Mouse (Mus musculus): Measurements from ENCODE around the gene Nat14. TPM values are rescaled to one million over a fixed set of nuclear protein-coding genes. Genes with fewer than 3 reads are reported as not detected.
A peak's percentile ranks its signal among the peaks of the same experiment; 100 is the strongest.

The Nat14 gene
- total RNA-seq, 2 experiments from 2014 or later, result 3.2 to 4.6 TPM

DNA sequence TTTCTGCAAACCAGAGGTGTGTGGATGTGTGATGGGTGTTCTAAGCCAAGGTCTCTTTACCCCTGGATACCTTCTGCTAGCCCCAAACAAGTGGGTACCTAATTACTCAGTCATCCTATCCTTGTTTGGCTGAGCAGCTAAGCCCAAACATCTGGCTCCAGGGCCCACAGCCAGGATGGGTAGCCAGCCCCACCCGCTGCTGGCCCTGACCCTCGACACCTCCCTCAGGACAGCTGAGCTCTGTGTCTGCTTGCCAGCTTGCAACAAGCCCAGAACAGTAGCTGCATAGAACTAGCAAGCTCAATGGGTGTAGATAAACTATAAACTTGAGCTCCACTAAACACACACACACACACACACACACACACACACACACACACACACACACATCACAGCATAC lies 26.0 kb downstream of the Nat14 start:
- DNase-seq (ENCODE audit: low spot score), result peak; percentile 86

DNA sequence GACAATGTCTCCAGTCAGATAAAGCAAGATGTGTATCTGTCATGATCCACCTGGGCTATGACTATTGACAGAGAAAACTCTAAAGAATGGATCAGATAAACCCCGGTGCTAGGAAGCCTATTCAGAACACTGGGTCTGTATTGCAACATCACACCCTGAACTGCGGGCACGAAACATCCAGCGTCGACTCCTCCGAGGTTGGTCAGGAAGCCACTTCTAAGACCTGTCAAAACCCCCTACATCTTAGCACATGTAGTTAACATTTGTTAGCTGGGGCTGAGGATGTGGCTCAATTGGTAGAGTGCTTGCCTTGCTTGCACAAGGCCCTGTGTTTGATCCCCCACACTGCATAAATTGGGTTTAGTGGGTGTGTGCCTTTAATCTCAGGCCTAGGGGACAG lies 26.6 kb downstream of the Nat14 start:
- DNase-seq (ENCODE audit: low spot score), result no peak

DNA sequence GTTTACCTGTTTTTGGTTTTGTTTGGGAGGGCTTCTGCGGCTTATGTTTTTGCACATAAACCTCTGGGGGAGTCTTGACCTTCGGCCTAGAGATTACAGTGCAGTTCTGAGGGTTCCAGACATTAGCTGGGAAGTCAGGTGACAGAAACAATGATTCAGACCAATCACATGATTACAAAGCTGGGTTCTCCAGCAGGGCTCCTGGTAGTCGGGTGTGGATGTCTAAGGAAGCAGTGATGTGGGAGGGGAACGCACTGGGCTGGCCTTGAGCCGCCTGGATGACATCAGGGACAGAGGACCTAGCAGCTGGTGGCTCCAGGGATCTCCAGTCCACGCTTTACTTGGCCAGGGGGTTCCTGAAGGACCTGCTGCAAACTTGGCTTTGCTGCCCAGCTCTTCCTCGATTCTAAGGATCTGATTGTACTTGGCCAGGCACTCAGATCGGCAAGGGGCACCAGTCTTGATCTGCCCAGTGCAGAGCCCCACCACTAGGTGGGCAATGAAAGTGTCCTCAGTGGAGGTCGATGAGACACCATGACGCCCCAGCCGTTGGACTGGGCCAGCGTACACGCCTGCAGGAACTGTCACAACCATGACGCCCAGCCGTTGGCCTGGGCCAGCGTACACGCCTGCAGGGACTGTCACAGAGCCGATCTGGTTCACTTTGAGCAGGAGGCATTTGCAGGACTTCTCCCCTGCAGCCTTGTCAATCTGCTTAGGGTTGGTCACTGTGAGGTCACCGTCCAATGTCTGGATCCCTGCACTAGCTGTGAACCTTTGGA lies 28.9 kb downstream of the Nat14 start:
- no peak for DNase-seq (ENCODE audit: low spot score)

DNA sequence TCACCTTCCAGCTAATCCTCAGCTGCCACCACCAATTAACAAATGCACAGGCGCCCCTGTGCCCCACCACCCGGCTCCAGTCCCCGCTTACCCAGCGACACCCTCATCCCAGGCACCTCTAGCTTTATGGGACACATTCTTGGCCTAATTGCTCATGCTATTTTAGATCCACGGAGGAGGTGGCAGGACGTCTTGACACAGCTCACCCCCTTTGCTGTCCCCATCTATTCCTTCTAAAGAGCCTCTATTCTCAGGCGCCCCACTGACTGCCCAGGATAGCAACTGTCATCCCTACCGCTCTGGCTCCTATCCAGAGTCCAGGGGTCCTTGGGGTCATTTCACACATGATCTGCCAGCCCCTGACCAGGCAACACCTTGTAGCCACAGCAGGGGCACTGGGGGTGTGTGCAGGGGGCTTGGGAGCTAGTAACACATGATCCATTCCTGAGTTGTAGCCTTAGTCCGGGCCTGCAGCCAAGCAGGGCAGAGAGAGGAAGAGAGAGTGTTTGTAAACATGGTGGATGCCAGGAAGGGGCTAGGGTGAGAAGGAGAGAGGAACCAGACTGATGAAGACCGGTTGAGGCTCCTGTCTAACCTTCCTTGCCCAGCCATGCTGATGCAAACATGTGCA lies 32.1 kb downstream of the Nat14 start:
- peak; percentile 48 for DNase-seq (ENCODE audit: low spot score)

DNA sequence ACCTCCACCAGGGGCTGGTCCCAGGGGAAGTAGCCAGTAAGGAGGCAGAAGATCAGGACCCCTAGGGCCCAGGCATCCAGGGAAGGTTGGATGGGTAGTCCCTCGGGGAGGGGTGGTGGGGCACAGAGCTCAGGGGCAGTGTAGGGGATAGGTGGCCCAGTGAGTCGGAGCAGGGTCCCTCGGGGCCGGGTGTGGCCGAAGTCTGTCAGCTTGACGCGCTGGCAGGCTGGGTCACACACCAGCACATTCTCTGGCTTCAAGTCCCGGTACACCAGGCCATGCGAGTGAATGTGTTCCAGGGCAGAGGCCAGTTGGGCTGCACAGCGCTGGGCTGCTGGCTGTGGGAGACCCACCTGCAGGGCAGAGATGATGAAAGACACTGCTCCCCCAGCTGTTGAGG lies 35.5 kb downstream of the Nat14 start:
- no peak for DNase-seq (ENCODE audit: low spot score)

DNA sequence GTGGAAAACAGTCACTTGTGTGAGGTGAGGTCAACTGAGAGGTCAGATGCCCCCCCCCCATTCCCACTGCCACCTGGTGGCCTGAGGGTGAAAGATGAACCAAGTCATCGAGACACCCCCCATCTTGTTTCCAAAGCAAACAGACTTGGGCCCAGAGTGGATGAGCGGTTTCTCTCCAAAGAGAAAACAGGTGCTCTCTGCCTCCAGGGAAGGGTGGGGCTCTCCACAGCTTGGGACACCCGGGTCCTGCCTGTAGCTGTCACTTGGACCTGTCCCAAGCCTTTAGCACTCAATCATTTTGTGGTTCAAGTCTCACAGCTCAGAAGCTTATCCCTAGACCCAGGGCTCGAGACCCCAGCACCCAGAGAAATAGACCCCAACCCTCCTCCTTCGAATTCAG lies 41.7 kb downstream of the Nat14 start:
- DNase-seq (ENCODE audit: low spot score), result peak; percentile 34

DNA sequence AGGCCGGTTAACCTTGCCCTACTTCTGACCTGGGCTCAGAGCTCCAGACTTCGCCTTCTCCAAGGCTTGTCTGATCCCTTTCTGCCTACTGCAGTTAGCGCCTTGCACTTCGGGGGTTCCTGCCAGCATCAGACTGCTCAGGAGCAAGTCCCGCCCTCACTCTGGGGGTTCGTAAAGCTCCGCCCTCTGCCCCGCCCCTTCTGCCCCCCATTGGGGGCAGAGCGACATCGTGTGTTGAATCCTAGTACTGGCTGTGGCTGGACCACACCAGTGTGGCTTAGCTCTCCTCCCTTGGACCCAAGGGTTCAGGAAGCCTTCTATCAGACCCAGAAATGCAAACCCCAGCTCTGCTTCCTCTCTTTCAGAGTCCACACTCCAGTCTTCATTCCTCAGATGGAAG lies 42.4 kb downstream of the Nat14 start, which contains the start of gene Sbk2:
Gene Sbk2 (minus strand): TSS at position 135 of the 400 bp plus-strand sequence.
- DNase-seq (ENCODE audit: low spot score), result peak; percentile 93

DNA sequence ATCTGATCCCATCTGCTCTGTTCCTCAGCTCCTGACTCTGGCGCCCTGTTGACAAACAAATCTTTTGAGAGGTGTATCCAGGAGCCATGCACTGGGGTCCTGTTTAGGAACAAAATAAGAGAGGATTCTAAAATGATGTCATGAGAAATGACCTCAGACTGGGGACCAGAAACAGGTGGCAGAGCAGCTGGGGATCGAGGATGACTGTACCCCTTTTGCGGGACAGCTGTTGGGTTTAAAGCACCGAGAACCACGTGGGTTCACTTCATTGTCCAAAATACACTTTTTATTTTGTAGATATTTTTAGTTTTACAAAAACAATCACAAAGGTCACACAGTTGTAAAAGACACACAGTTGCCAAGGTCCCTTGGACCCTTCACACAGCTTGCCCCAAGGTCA lies 43.2 kb downstream of the Nat14 start:
- DNase-seq (ENCODE audit: low spot score), result no peak

DNA sequence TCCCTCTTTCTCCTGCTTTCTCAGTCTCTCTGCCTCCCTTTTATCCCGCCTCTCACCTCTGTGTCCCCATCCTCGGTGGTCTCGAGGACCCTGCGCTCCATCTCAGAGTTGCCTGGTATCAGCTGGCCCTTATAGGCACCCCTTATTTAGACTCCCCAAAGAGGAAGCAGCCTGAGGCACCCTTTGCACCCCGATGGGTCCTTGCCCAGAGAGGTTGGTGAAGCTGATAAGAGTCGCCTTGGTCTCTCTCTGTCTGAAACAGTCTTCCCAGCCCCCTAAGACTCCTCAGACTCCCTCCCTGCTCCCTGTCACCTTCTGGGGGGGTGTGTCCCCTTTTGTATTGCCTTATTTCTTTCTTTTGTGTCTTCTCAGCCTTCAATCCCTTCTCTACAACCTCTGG lies 49.2 kb downstream of the Nat14 start, which contains the start of gene Sbk3:
Gene Sbk3 (minus strand): TSS at position 101 of the 400 bp plus-strand sequence.
- DNase-seq (ENCODE audit: low spot score), result no peak

DNA sequence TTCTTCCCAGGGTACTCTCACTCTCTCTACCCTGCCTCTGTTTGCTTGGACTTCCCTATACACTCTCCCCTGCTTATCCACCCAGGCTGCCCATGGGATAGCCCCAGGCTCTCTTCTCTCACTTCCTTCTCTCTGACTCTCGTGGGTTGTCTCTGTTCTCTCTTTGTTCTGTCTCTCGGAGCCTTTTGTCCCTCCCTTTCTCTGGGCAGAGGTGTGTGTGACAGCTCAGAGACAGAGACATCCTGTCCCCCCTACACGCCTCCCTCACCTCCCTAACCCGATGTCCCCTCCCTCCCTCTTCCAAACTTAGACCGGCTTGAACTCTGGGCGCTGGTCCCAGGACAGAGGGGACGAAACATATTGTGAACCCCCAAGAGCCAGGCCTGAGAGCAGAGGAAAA lies 49.9 kb downstream of the Nat14 start:
- no peak for DNase-seq (ENCODE audit: low spot score)

DNA sequence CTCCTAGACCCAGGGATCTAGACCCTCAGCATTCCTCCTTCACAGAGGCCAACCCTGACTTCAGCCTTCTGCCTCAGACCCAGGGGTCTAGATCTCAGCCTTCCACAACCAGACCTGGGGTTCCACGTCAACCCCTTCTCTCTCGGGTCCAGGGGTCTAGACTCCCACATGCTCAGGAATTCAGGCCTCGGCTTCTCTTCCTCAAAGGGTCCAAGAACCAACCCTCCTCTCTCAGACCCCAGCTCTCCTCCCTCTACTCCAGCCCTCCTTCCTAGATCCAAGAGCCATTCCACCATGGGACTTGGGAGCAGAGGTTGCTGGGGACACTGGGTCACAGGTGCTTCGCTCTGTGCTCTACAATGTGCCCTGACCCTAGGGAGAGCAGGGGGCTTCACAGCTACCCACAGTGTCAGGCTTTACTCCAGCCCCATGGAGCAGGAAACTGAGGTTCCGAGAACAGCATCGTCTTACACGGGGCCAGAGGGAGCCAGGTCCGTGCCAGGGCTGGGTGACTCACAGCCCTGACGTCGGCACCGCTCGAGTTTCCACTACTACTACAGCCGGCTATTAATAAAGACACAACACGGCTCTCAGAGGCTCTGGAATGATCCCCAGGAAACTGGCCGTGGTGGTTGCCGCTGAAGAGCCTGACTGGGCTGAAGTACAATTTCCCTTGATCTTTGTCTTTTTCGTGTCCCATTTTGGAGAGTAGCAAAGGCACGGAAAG lies 50.7 kb downstream of the Nat14 start:
- peak; percentile 87 for DNase-seq (ENCODE audit: low spot score)

Other genes starting within 250 kb of the Nat14 start
- 10 to 100 TPM; 22.1 to 23.9 TPM for gene Hspbp1, start 237.0 kb upstream of the Nat14 start, total RNA-seq (2021)
- gene Brsk1, start 231.4 kb upstream of the Nat14 start, total RNA-seq (2021), result under 1 TPM; 0.50 to 0.64 TPM
- not detected for gene Tmem150b, start 196.8 kb upstream of the Nat14 start, total RNA-seq (2021)
- gene Kmt5c, start 181.9 kb upstream of the Nat14 start, total RNA-seq (2021), result 1 to 10 TPM; 5.5 to 5.6 TPM
- gene Cox6b2, start 168.9 kb upstream of the Nat14 start, total RNA-seq (2021), result 1 to 10 TPM in 1 of 2 experiments, under 1 TPM in 1; 0.87 to 1.3 TPM
- not detected for gene Fam71e2, start 150.7 kb upstream of the Nat14 start, total RNA-seq (2021)
- gene Il11, start 139.2 kb upstream of the Nat14 start, total RNA-seq (2021), result under 1 TPM in 1 of 2 experiments, not detected in 1; 0.14 TPM
- gene Tmem190, start 139.1 kb upstream of the Nat14 start, total RNA-seq (2021), result not detected
- 10 to 100 TPM in 1 of 2 experiments, 1 to 10 TPM in 1; 7.1 to 10.0 TPM for gene Tmem238, start 132.4 kb upstream of the Nat14 start, total RNA-seq (2021)
- gene Rpl28, start 129.2 kb upstream of the Nat14 start, total RNA-seq (2021), result 100 to 1,000 TPM; 582 to 601 TPM
- 10 to 100 TPM; 84.1 to 86.9 TPM for gene Ube2s, start 109.4 kb upstream of the Nat14 start, total RNA-seq (2021)
- not detected for gene Shisa7, start 77.3 kb upstream of the Nat14 start, total RNA-seq (2021)
- gene Isoc2b, start 51.8 kb upstream of the Nat14 start, total RNA-seq (2021), result 1 to 10 TPM; 6.0 to 8.2 TPM
- 10 to 100 TPM; 26.9 to 32.6 TPM for gene Isoc2a, start 44.9 kb upstream of the Nat14 start, total RNA-seq (2021)
- under 1 TPM; 0.18 to 0.64 TPM for gene Gm36210, start 15.5 kb upstream of the Nat14 start, total RNA-seq (2021)
- 1 to 10 TPM; 8.7 to 8.9 TPM for gene Zfp628, start 6.8 kb upstream of the Nat14 start, total RNA-seq (2021)
- 1 to 10 TPM; 3.9 to 4.7 TPM for gene Ssc5d, start 3.8 kb downstream of the Nat14 start, total RNA-seq (2021)
- 100 to 1,000 TPM in 1 of 2 experiments, 10 to 100 TPM in 1; 37.4 to 119 TPM for gene Sbk2, start 42.4 kb downstream of the Nat14 start, total RNA-seq (2021)
- 10 to 100 TPM in 1 of 2 experiments, 1 to 10 TPM in 1; 1.8 to 15.5 TPM for gene Sbk3, start 49.1 kb downstream of the Nat14 start, total RNA-seq (2021)
- 10 to 100 TPM in 1 of 2 experiments, 1 to 10 TPM in 1; 8.7 to 13.9 TPM for gene Zfp579, start 74.1 kb downstream of the Nat14 start, total RNA-seq (2021)
- 1 to 10 TPM; 8.0 to 8.5 TPM for gene Zfp524, start 92.4 kb downstream of the Nat14 start, total RNA-seq (2021)
- 10 to 100 TPM; 19.0 to 24.4 TPM for gene Fiz1, start 92.7 kb downstream of the Nat14 start, total RNA-seq (2021)
- not detected for gene Gm44973, start 93.5 kb downstream of the Nat14 start, total RNA-seq (2021)
- gene Zfp865, start 98.3 kb downstream of the Nat14 start, total RNA-seq (2021), result 10 to 100 TPM; 12.4 to 13.2 TPM
- gene Ccdc106, start 98.5 kb downstream of the Nat14 start, total RNA-seq (2021), result not detected
- gene 4632433K11Rik, start 112.1 kb downstream of the Nat14 start, total RNA-seq (2021), result not detected
- gene Zfp784, start 116.4 kb downstream of the Nat14 start, total RNA-seq (2021), result 1 to 10 TPM; 2.7 to 2.8 TPM
- gene Zfp580, start 129.5 kb downstream of the Nat14 start, total RNA-seq (2021), result 1 to 10 TPM; 2.4 to 3.7 TPM
- 10 to 100 TPM; 39.0 to 49.6 TPM for gene U2af2, start 140.1 kb downstream of the Nat14 start, total RNA-seq (2021)
- 100 to 1,000 TPM; 161 to 183 TPM for gene Epn1, start 158.2 kb downstream of the Nat14 start, total RNA-seq (2021)
- not detected for gene Rfpl4, start 194.9 kb downstream of the Nat14 start, total RNA-seq (2021)
- gene Rasl2-9, start 203.9 kb downstream of the Nat14 start, total RNA-seq (2021), result 1 to 10 TPM; 2.1 to 2.6 TPM
- gene Vmn1r55, start 227.6 kb downstream of the Nat14 start, total RNA-seq (2021), result not detected

All from gastrocnemius, adult 18-20 months (tissue).